Mouse (Mus musculus): ENCODE results near the gene Cc2d1b. TPM values are rescaled to one million over a fixed set of nuclear protein-coding genes. Genes with fewer than 3 reads are reported as not detected.
A peak's percentile ranks its signal among the peaks of the same experiment; 100 is the strongest.

Gene Cc2d1b
- total RNA-seq (2021): 55.9 and 66.4 TPM in 2 replicates
- long read RNA-seq, transcript Cc2d1b-201 (25 exons, 3,303 nt): major isoform, 31 of 43 reads
- long read RNA-seq, partial matches to known transcripts: 6 of 43 reads
- long read RNA-seq, other reads (novel, unspliced or antisense): 6 of 43 reads

GRCm38 (mm10) chr4:108619587-108620341 lies at the start of gene Cc2d1b:
TSS of gene Cc2d1b (plus strand) at chr4:108619940.
- DNase-seq: peak; percentile 91

- no peak for DNase-seq
These were observed 47.1 kb upstream of the Cc2d1b start for GRCm38 (mm10) chr4:108572644-108573043.

GRCm38 (mm10) chr4:108578840-108579742 lies 40.6 kb upstream of the Cc2d1b start, which contains the start of the genes Prpf38a and Orc1:
TSS of gene Prpf38a (minus strand) at chr4:108579336.
TSS of gene Orc1 (plus strand) at chr4:108579423.
- DNase-seq: peak; percentile 96

- peak; percentile 4 for DNase-seq
These were observed 39.9 kb upstream of the Cc2d1b start for GRCm38 (mm10) chr4:108579743-108580411.

- no peak for DNase-seq
These were observed 26.4 kb upstream of the Cc2d1b start for GRCm38 (mm10) chr4:108593376-108593775.

- no peak for DNase-seq
These were observed 24.0 kb upstream of the Cc2d1b start for GRCm38 (mm10) chr4:108595785-108596184.

GRCm38 (mm10) chr4:108598306-108598705 lies 21.4 kb upstream of the Cc2d1b start:
- no peak for DNase-seq

GRCm38 (mm10) chr4:108601870-108602269 lies 17.9 kb upstream of the Cc2d1b start:
- no peak for DNase-seq

GRCm38 (mm10) chr4:108608651-108609050 lies 11.1 kb upstream of the Cc2d1b start:
- no peak for DNase-seq

GRCm38 (mm10) chr4:108610935-108611334 lies 8.8 kb upstream of the Cc2d1b start:
- no peak for DNase-seq

- no peak for DNase-seq
These were observed 1.2 kb upstream of the Cc2d1b start for GRCm38 (mm10) chr4:108618586-108618985.

GRCm38 (mm10) chr4:108619165-108619564 lies 575 bp upstream of the Cc2d1b start:
- DNase-seq: no peak

GRCm38 (mm10) chr4:108620536-108620935 lies 796 bp downstream of the Cc2d1b start:
- no peak for DNase-seq

GRCm38 (mm10) chr4:108621504-108621903 lies 1.8 kb downstream of the Cc2d1b start:
- no peak for DNase-seq

- DNase-seq: no peak
These were observed 7.3 kb downstream of the Cc2d1b start for GRCm38 (mm10) chr4:108627066-108627465.

GRCm38 (mm10) chr4:108629363-108629880 lies 9.7 kb downstream of the Cc2d1b start:
- peak; percentile 20 for DNase-seq

GRCm38 (mm10) chr4:108630096-108630495 lies 10.4 kb downstream of the Cc2d1b start:
- no peak for DNase-seq

GRCm38 (mm10) chr4:108631616-108632015 lies 11.9 kb downstream of the Cc2d1b start:
- DNase-seq: no peak

- DNase-seq: no peak
These were observed 14.0 kb downstream of the Cc2d1b start for GRCm38 (mm10) chr4:108633703-108634102.

- no peak for DNase-seq
These were observed 15.0 kb downstream of the Cc2d1b start for GRCm38 (mm10) chr4:108634696-108635095.

GRCm38 (mm10) chr4:108635101-108635500 lies 15.4 kb downstream of the Cc2d1b start:
- DNase-seq: no peak

- DNase-seq: no peak
These were observed 18.0 kb downstream of the Cc2d1b start for GRCm38 (mm10) chr4:108637721-108638120.

All from adrenal gland, postnatal 25 days (tissue).